Mouse (Mus musculus): ENCODE measurements around the gene Fgfrl1. TPM values are rescaled to one million over a fixed set of nuclear protein-coding genes. Genes with fewer than 3 reads are reported as not detected.

Fgfrl1 gene
- total RNA-seq, 1 experiment: 15.5 TPM

GRCm38 (mm10) chr5:108676772-108677498 is 15.2 kb upstream of the Fgfrl1 start:
- Histone ChIP-seq H3K9me3 (ENCODE audit: control insufficient read depth, insufficient read depth, low read depth, low read length) (no peaks in the 10 kb centered on the region), H3K9ac (ENCODE audit: insufficient read depth, low read depth, low read length, poor library complexity, severe bottlenecking) (no peak overlapping the region; the same call in 1 of the 2 replicates), H3K4me3 (ENCODE audit: insufficient read depth in 1 of 2, low read depth in 1 of 2, low read length in 2 of 2, poor library complexity in 1 of 2, severe bottlenecking in 1 of 2) (peak overlapping the region; percentile 55 to 58), H3K36me3 (ENCODE audit: control insufficient read depth, insufficient read depth, low read length, poor library complexity, severe bottlenecking) (no peaks in the 10 kb centered on the region; the same call in 1 of the 2 replicates), H3K27ac (ENCODE audit: insufficient read depth, low read depth, low read length, poor library complexity, severe bottlenecking) (no peak overlapping the region), H3K4me1 (ENCODE audit: control insufficient read depth in 2 of 2, insufficient read depth in 2 of 2, low read length in 2 of 2, poor library complexity in 1 of 2) (peaks cover 0 to 12% of the 10 kb centered on the region in 2 experiments; a peak in 2 of 4 replicates)
- DNase-seq (ENCODE audit: low read depth, low spot score): no peak
- in situ Hi-C loops (cut with MboI; ENCODE audit: low sequenced_read_pairs in 2 of 2, unreplicated experiment in 2 of 2): no loop called here
- TF ChIP-seq CHD2 (IDR thresholded peaks at IDR 0.05; ENCODE audit: low read depth, low read length): no peak
- TF ChIP-seq HCFC1 (IDR thresholded peaks at IDR 0.05; ENCODE audit: borderline replicate concordance, insufficient read depth, low read length): no peak

GRCm38 (mm10) chr5:108677605-108678295 is 14.4 kb upstream of the Fgfrl1 start:
- H3K9ac ChIP-seq (ENCODE audit: insufficient read depth, low read depth, low read length, poor library complexity, severe bottlenecking): peak overlapping the region; percentile 54
- peak overlapping the region; percentile 67; the same call in 1 of the 2 replicates for H3K27ac ChIP-seq (ENCODE audit: insufficient read depth, low read depth, low read length, poor library complexity, severe bottlenecking)
- H3K4me1 ChIP-seq (ENCODE audit: control insufficient read depth in 2 of 2, insufficient read depth in 2 of 2, low read length in 2 of 2, poor library complexity in 1 of 2): peaks cover 0 to 12% of the 10 kb centered on the region in 2 experiments; a peak in 2 of 4 replicates
- peak; percentile 53 for DNase-seq (ENCODE audit: low read depth, low spot score)
- in situ Hi-C loops (cut with MboI; ENCODE audit: low sequenced_read_pairs in 2 of 2, unreplicated experiment in 2 of 2): no loop called here
- no peaks in the 10 kb centered on the region for H3K36me3 ChIP-seq (ENCODE audit: control insufficient read depth, insufficient read depth, low read length, poor library complexity, severe bottlenecking)
- H3K9me3 ChIP-seq (ENCODE audit: control insufficient read depth, insufficient read depth, low read depth, low read length): no peaks in the 10 kb centered on the region
- H3K4me3 ChIP-seq (ENCODE audit: insufficient read depth in 1 of 2, low read depth in 1 of 2, low read length in 2 of 2, poor library complexity in 1 of 2, severe bottlenecking in 1 of 2): peak overlapping the region; percentile 55 to 58
- TF ChIP-seq HCFC1 (IDR thresholded peaks at IDR 0.05; ENCODE audit: borderline replicate concordance, insufficient read depth, low read length) (no peak), MAFK (IDR thresholded peaks at IDR 0.05; ENCODE audit: insufficient read depth, low read depth, low read length) (no peak), CHD2 (IDR thresholded peaks at IDR 0.05; ENCODE audit: low read depth, low read length) (no peak), ZNF384 (IDR thresholded peaks at IDR 0.05; ENCODE audit: low read depth, low read length) (no peak), ZC3H11A (IDR thresholded peaks at IDR 0.05; ENCODE audit: borderline replicate concordance, low read depth, low read length) (no peak)

GRCm38 (mm10) chr5:108678296-108678854 is 13.8 kb upstream of the Fgfrl1 start:
- Histone ChIP-seq H3K4me3 (ENCODE audit: insufficient read depth in 1 of 2, low read depth in 1 of 2, low read length in 2 of 2, poor library complexity in 1 of 2, severe bottlenecking in 1 of 2) (no peak overlapping the region), H3K27ac (ENCODE audit: insufficient read depth, low read depth, low read length, poor library complexity, severe bottlenecking) (no peak overlapping the region), H3K36me3 (ENCODE audit: control insufficient read depth, insufficient read depth, low read length, poor library complexity, severe bottlenecking) (no peaks in the 10 kb centered on the region), H3K4me1 (ENCODE audit: control insufficient read depth in 2 of 2, insufficient read depth in 2 of 2, low read length in 2 of 2, poor library complexity in 1 of 2) (peaks cover 0 to 12% of the 10 kb centered on the region in 2 experiments; a peak in 2 of 4 replicates), H3K9ac (ENCODE audit: insufficient read depth, low read depth, low read length, poor library complexity, severe bottlenecking) (no peak overlapping the region), H3K9me3 (ENCODE audit: control insufficient read depth, insufficient read depth, low read depth, low read length) (no peaks in the 10 kb centered on the region)
- in situ Hi-C loops (cut with MboI; ENCODE audit: low sequenced_read_pairs in 2 of 2, unreplicated experiment in 2 of 2): no loop called here
- TF ChIP-seq HCFC1 (IDR thresholded peaks at IDR 0.05; ENCODE audit: borderline replicate concordance, insufficient read depth, low read length) (no peak), MAFK (IDR thresholded peaks at IDR 0.05; ENCODE audit: insufficient read depth, low read depth, low read length) (no peak), ZNF384 (IDR thresholded peaks at IDR 0.05; ENCODE audit: low read depth, low read length) (no peak), ZC3H11A (IDR thresholded peaks at IDR 0.05; ENCODE audit: borderline replicate concordance, low read depth, low read length) (no peak), CHD2 (IDR thresholded peaks at IDR 0.05; ENCODE audit: low read depth, low read length) (no peak)
- no peak for DNase-seq (ENCODE audit: low read depth, low spot score)

- in situ Hi-C loops (cut with MboI; ENCODE audit: low sequenced_read_pairs in 2 of 2, unreplicated experiment in 2 of 2): no loop called here
- no peak for DNase-seq (ENCODE audit: low read depth, low spot score)
- Histone ChIP-seq H3K4me1 (ENCODE audit: control insufficient read depth in 2 of 2, insufficient read depth in 2 of 2, low read length in 2 of 2, poor library complexity in 1 of 2) (peaks cover 0 to 12% of the 10 kb centered on the region in 2 experiments; a peak in 2 of 4 replicates), H3K9ac (ENCODE audit: insufficient read depth, low read depth, low read length, poor library complexity, severe bottlenecking) (no peak overlapping the region), H3K27ac (ENCODE audit: insufficient read depth, low read depth, low read length, poor library complexity, severe bottlenecking) (no peak overlapping the region), H3K4me3 (ENCODE audit: insufficient read depth in 1 of 2, low read depth in 1 of 2, low read length in 2 of 2, poor library complexity in 1 of 2, severe bottlenecking in 1 of 2) (no peak overlapping the region), H3K9me3 (ENCODE audit: control insufficient read depth, insufficient read depth, low read depth, low read length) (no peaks in the 10 kb centered on the region), H3K36me3 (ENCODE audit: control insufficient read depth, insufficient read depth, low read length, poor library complexity, severe bottlenecking) (no peaks in the 10 kb centered on the region)
- TF ChIP-seq MAFK (IDR thresholded peaks at IDR 0.05; ENCODE audit: insufficient read depth, low read depth, low read length): no peak
- no peak for TF ChIP-seq ZNF384 (IDR thresholded peaks at IDR 0.05; ENCODE audit: low read depth, low read length)
- TF ChIP-seq CHD2 (IDR thresholded peaks at IDR 0.05; ENCODE audit: low read depth, low read length): no peak
- no peak for TF ChIP-seq ZC3H11A (IDR thresholded peaks at IDR 0.05; ENCODE audit: borderline replicate concordance, low read depth, low read length)
- TF ChIP-seq HCFC1 (IDR thresholded peaks at IDR 0.05; ENCODE audit: borderline replicate concordance, insufficient read depth, low read length): no peak
Measured at GRCm38 (mm10) chr5:108679909-108680308, 12.3 kb upstream of the Fgfrl1 start.

Measured in ES-E14 (cell line).